Mouse (Mus musculus): ENCODE measurements at regions not wholly inside any gene's neighbourhood (a gene's known extent, or its start where the extent isn't known, plus 50 kb on each side); places are given as distances from the start of the nearest gene placed in this dataset.
A peak's percentile ranks its signal among the peaks of the same experiment; 100 is the strongest.

DNA sequence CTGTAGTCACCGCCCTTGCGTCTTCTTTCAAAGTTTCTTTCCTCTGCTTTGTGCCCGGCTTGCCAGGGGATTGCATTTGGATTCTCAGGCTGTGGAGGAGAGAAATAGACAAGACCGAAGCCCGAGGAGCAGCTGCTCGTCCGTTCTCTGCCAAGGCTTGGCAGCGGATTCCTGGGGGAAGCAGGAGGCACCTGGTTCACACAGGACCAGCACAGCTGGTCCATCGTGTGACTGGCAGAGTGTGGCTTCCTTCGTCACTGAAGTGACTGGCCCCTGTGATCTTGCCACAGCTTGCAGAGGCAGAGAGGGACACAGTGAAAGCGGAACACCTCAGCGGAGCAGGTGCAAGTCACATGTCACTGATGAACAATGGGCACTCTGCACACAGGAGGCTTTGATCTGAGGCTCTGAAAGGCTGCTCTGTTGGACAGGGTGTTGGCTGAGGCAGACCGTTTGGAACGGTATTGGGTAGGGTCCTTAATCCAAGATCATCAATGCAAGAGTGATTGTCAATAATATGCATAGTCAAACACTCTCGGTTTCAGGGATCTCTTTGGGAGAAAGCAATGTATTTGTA, 214.5 kb downstream of the Rnf144b start:
- no peaks in the 10 kb centered on the region for H3K36me3 ChIP-seq (ENCODE audit: control insufficient read depth, insufficient read depth, low read length)
- 79% methylated on average over 15 of the region's 15 CpGs for WGBS
- 0 out of 2 replicates have a peak, but pooled peaks cover 7% of the 10 kb centered on the region for H3K4me1 ChIP-seq (ENCODE audit: control insufficient read depth, insufficient read depth, low read length)
- no peak overlapping the region for H3K4me2 ChIP-seq (ENCODE audit: low read depth, low read length)
- peak; percentile 44 for ATAC-seq (ENCODE audit: low read depth)
- no peaks in the 10 kb centered on the region for H3K9me3 ChIP-seq (ENCODE audit: control insufficient read depth, low read length)
- DNase-seq (ENCODE audit: low spot score) = peak; percentile 40
- H3K27ac ChIP-seq (replicated peaks; ENCODE audit: low read depth, low read length) = peak overlapping the region; percentile 21; the same call in 1 of the 2 replicates
- H3K9ac ChIP-seq (ENCODE audit: low read depth, low read length) = no peak overlapping the region
- no peak overlapping the region for H3K4me3 ChIP-seq (ENCODE audit: low read depth, low read length)
- no peaks in the 10 kb centered on the region for H3K27me3 ChIP-seq (replicated peaks; ENCODE audit: control insufficient read depth, insufficient read depth, low read length)

DNA sequence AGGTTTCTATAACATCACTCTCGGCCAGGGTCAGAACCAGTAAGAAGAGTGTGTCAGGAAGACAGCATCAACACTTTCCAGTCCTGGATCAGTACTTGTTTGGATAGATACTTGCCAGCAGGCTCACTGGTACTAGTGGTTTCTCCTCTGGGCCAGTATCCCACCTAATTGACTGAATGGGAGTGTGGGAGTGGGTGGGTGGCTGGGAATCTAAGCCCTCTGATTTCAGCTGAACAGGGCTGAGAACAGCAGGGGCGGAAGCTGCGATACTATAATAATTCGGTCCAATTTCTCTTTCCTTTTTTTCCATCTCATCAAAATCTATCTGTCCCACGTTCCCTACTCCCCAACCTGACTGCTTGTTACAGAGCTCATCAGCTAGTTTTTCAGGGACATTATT, 217.0 kb downstream of the Rnf144b start:
- Histone ChIP-seq H3K4me3 (ENCODE audit: low read depth, low read length) (no peak overlapping the region), H3K4me2 (ENCODE audit: low read depth, low read length) (no peak overlapping the region)
- WGBS = 68% methylated on average over 5 of the region's 5 CpGs

DNA sequence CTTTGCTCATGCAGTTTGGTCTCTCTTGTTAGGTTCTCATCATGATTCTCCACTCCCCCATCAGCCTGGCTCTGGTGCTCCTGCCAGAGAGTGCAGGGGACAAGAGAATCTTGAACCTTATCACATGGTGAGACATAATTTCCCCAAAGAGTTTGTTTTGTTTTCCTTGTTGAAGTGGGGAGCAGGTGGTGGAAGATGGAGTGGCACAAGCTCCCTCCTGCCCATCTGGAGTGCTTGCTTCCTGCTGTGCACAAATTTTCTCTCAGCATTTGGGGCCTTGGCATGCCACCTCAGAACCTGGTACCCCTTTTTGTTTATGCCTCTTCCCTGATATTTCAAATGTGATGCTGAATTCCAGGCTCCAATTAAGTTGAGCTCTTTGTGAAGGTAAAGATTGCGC, 219.9 kb downstream of the Rnf144b start:
- Histone ChIP-seq H3K9ac (ENCODE audit: low read depth, low read length) (no peak overlapping the region), H3K4me1 (ENCODE audit: control insufficient read depth, insufficient read depth, low read length) (no peaks in the 10 kb centered on the region), H3K27ac (replicated peaks; ENCODE audit: low read depth, low read length) (no peak overlapping the region), H3K36me3 (ENCODE audit: control insufficient read depth, insufficient read depth, low read length) (no peaks in the 10 kb centered on the region), H3K4me3 (ENCODE audit: low read depth, low read length) (no peak overlapping the region), H3K4me2 (ENCODE audit: low read depth, low read length) (no peak overlapping the region), H3K9me3 (ENCODE audit: control insufficient read depth, low read length) (no peaks in the 10 kb centered on the region), H3K27me3 (replicated peaks; ENCODE audit: control insufficient read depth, insufficient read depth, low read length) (no peaks in the 10 kb centered on the region)
- no peak for ATAC-seq (ENCODE audit: low read depth)
- WGBS = 92% methylated on average over 1 of the region's 1 CpGs
- DNase-seq (ENCODE audit: low spot score) = no peak

More for the DNA sequence above, 217.0 kb downstream of the Rnf144b start:
- no peaks in the 10 kb centered on the region for H3K36me3 ChIP-seq (ENCODE audit: control insufficient read depth, insufficient read depth, low read length)
- H3K27ac ChIP-seq (replicated peaks; ENCODE audit: low read depth, low read length) = no peak overlapping the region
- no peak for ATAC-seq (ENCODE audit: low read depth)
- 0 out of 2 replicates have a peak, but pooled peaks cover 7% of the 10 kb centered on the region for H3K4me1 ChIP-seq (ENCODE audit: control insufficient read depth, insufficient read depth, low read length)
- no peaks in the 10 kb centered on the region for H3K9me3 ChIP-seq (ENCODE audit: control insufficient read depth, low read length)
- no peak overlapping the region for H3K9ac ChIP-seq (ENCODE audit: low read depth, low read length)
- H3K27me3 ChIP-seq (replicated peaks; ENCODE audit: control insufficient read depth, insufficient read depth, low read length) = no peaks in the 10 kb centered on the region
- no peak for DNase-seq (ENCODE audit: low spot score)

DNA sequence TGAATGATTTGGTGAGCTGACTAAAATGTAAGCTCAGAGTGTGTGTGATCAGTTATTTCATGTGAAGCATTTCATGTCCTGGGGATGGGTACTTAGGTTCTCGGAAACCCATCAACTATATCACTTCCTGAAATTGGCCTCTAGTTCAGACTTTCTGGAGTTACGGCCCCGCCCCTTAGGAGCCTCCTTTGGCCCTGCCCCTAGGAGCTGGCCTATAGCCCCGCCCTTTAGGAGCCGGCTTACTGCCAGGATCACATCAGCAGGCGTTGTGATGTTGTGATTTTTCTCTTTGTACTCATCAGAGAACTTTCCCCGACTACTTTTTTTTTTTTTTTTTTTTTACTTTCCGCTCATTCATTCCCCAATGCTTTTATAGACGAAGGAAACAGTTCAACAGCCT, 223.1 kb downstream of the Rnf144b start:
- ATAC-seq (ENCODE audit: low read depth) = no peak
- H3K4me2 ChIP-seq (ENCODE audit: low read depth, low read length) = no peak overlapping the region

DNA sequence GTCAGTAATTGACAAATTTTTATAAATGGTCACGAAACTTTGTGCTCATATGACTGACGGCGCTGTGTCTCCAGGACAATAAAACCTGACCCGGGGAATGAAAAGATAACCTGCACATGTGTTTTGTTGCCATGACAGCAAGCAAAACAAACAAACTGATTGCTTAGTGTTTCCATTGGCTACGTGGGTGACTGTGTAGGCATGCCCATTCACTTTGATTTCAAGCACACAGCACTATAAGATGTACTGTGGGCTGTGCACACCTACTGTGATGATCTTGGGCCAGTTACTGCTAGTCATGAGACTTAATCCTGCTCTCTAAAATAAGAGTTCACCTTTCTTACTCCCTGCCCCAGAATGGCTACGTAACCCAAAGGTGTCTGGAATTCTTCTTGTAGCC, 225.4 kb downstream of the Rnf144b start:
- Histone ChIP-seq H3K9ac (ENCODE audit: low read depth, low read length) (no peak overlapping the region), H3K27me3 (replicated peaks; ENCODE audit: control insufficient read depth, insufficient read depth, low read length) (no peaks in the 10 kb centered on the region), H3K36me3 (ENCODE audit: control insufficient read depth, insufficient read depth, low read length) (no peaks in the 10 kb centered on the region), H3K4me1 (ENCODE audit: control insufficient read depth, insufficient read depth, low read length) (no peaks in the 10 kb centered on the region), H3K27ac (replicated peaks; ENCODE audit: low read depth, low read length) (no peak overlapping the region), H3K4me3 (ENCODE audit: low read depth, low read length) (no peak overlapping the region), H3K4me2 (ENCODE audit: low read depth, low read length) (no peak overlapping the region), H3K9me3 (ENCODE audit: control insufficient read depth, low read length) (no peaks in the 10 kb centered on the region)
- no peak for ATAC-seq (ENCODE audit: low read depth)
- no peak for DNase-seq (ENCODE audit: low spot score)
- 61% methylated on average over 6 of the region's 6 CpGs for WGBS

More for the DNA sequence above, 223.1 kb downstream of the Rnf144b start:
- Histone ChIP-seq H3K9me3 (ENCODE audit: control insufficient read depth, low read length) (no peaks in the 10 kb centered on the region), H3K4me1 (ENCODE audit: control insufficient read depth, insufficient read depth, low read length) (no peaks in the 10 kb centered on the region), H3K27me3 (replicated peaks; ENCODE audit: control insufficient read depth, insufficient read depth, low read length) (no peaks in the 10 kb centered on the region), H3K27ac (replicated peaks; ENCODE audit: low read depth, low read length) (no peak overlapping the region), H3K9ac (ENCODE audit: low read depth, low read length) (no peak overlapping the region), H3K4me3 (ENCODE audit: low read depth, low read length) (no peak overlapping the region), H3K36me3 (ENCODE audit: control insufficient read depth, insufficient read depth, low read length) (no peaks in the 10 kb centered on the region)
- peak; percentile 43 for DNase-seq (ENCODE audit: low spot score)
- 43% methylated on average over 9 of the region's 9 CpGs for WGBS

DNA sequence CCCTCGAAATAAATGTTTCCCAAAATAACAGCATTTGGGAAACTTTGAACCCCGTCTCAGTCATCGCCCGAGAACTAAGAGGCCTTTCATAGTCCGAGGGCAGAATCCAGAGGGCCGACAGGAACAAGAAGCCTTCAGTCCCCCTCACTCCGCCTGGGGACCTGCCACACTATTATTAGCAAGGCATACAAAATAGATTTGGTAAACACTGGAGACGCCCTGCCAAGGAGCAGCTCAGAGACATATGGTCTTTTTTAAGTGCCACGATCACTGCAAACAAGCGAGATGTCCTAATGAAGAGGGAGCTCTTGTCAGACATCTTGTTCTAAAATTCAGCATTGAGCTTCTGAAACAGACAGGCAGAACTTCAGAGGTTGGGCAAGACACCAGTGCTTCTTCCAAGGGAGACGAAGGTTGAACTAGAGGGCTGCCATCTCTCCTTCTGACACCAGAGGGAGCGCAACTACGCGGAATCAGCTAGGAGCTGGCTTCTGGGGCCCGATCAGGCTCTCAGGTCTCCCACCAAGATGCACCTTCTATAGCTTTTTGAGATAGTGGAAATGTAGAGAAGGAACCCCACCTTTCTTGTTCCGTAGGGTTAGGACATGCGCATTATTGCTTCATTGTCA, 226.2 kb downstream of the Rnf144b start:
- no peaks in the 10 kb centered on the region for H3K27me3 ChIP-seq (replicated peaks; ENCODE audit: control insufficient read depth, insufficient read depth, low read length)
- peak; percentile 57 for ATAC-seq (ENCODE audit: low read depth)
- no peaks in the 10 kb centered on the region for H3K9me3 ChIP-seq (ENCODE audit: control insufficient read depth, low read length)
- H3K4me2 ChIP-seq (ENCODE audit: low read depth, low read length) = no peak overlapping the region
- no peak overlapping the region for H3K4me3 ChIP-seq (ENCODE audit: low read depth, low read length)
- peak overlapping the region; percentile 39; the same call in 1 of the 2 replicates for H3K9ac ChIP-seq (ENCODE audit: low read depth, low read length)
- no peaks in the 10 kb centered on the region for H3K4me1 ChIP-seq (ENCODE audit: control insufficient read depth, insufficient read depth, low read length)
- peak; percentile 84 for DNase-seq (ENCODE audit: low spot score)
- H3K36me3 ChIP-seq (ENCODE audit: control insufficient read depth, insufficient read depth, low read length) = no peaks in the 10 kb centered on the region
- H3K27ac ChIP-seq (replicated peaks; ENCODE audit: low read depth, low read length) = no peak overlapping the region
- WGBS = 19% methylated on average over 17 of the region's 17 CpGs

DNA sequence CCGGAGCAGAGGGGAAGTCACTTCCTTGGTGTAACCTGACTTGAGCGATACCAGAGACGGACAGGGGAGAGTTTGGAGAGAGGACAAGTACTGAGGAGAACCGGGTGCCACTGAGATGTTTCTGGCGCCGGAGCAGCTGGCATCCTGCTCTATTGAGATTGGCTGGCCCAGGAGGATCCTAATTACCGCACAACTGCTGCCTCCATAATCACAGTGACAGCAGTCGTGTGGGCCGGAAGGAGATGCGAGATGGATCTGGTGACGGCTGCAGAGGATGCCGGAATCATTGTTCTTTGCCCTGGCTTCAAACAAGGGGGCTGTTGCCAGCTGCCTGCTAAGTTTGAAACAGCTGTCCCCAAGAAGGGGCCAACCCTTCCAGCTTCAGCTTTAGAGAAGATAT, 232.0 kb downstream of the Rnf144b start:
- Histone ChIP-seq H3K9me3 (ENCODE audit: control insufficient read depth, low read length) (no peaks in the 10 kb centered on the region), H3K4me1 (ENCODE audit: control insufficient read depth, insufficient read depth, low read length) (no peaks in the 10 kb centered on the region), H3K27me3 (replicated peaks; ENCODE audit: control insufficient read depth, insufficient read depth, low read length) (no peaks in the 10 kb centered on the region), H3K4me2 (ENCODE audit: low read depth, low read length) (no peak overlapping the region), H3K4me3 (ENCODE audit: low read depth, low read length) (no peak overlapping the region), H3K9ac (ENCODE audit: low read depth, low read length) (no peak overlapping the region), H3K27ac (replicated peaks; ENCODE audit: low read depth, low read length) (no peak overlapping the region), H3K36me3 (ENCODE audit: control insufficient read depth, insufficient read depth, low read length) (no peaks in the 10 kb centered on the region)
- 74% methylated on average over 12 of the region's 12 CpGs for WGBS
- ATAC-seq (ENCODE audit: low read depth) (0 out of 2 replicates have a peak, but pooled peaks have one; percentile 47), DNase-seq (ENCODE audit: low spot score) (peak; percentile 50)

DNA sequence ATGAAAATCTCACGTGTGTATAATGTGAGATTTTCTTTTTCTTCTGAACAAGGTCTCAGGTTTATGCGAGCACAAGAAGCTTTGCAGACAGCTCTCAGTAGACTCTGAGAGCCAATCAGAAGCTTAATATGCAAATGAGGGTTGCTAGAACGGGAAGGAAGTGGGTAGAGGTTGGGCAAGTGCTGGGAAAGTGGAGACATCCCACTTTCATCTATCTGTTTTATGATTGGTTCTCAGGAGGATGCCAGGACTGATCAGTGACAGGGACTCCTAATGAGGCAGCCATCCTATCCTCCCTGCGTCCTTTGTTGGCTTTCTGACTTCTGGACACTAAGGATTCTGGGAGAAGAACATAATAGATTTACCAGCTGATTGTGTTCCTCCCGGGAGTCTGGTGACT, 232.7 kb downstream of the Rnf144b start:
- H3K4me1 ChIP-seq (ENCODE audit: control insufficient read depth, insufficient read depth, low read length) = no peaks in the 10 kb centered on the region
- no peaks in the 10 kb centered on the region for H3K27me3 ChIP-seq (replicated peaks; ENCODE audit: control insufficient read depth, insufficient read depth, low read length)
- H3K36me3 ChIP-seq (ENCODE audit: control insufficient read depth, insufficient read depth, low read length) = no peaks in the 10 kb centered on the region
- no peaks in the 10 kb centered on the region for H3K9me3 ChIP-seq (ENCODE audit: control insufficient read depth, low read length)
- H3K4me3 ChIP-seq (ENCODE audit: low read depth, low read length) = no peak overlapping the region
- no peak for DNase-seq (ENCODE audit: low spot score)
- H3K4me2 ChIP-seq (ENCODE audit: low read depth, low read length) = no peak overlapping the region
- no peak for ATAC-seq (ENCODE audit: low read depth)
- WGBS = 63% methylated on average over 5 of the region's 5 CpGs
- H3K27ac ChIP-seq (replicated peaks; ENCODE audit: low read depth, low read length) = no peak overlapping the region
- H3K9ac ChIP-seq (ENCODE audit: low read depth, low read length) = no peak overlapping the region

DNA sequence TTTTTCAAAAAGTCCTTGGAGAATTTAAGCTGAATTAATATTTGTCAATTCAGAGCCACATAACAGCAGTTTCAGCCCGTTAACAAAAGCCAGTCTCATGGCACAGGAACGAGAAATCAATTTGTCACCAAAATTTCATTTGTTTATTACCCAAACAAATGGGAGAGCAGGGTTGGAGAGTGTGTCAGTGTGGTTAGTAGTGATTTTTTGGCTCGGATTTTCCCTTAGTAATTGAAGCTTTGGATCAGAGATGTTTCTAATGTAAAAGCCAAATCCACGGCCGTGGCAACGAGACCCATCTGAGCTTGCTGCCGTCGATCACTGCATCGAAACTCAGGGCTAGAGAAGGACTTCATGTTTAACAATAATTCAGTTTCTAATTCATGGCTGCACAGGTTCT, 236.5 kb downstream of the Rnf144b start:
- H3K9me3 ChIP-seq (ENCODE audit: control insufficient read depth, low read length) = no peaks in the 10 kb centered on the region
- no peak overlapping the region for H3K9ac ChIP-seq (ENCODE audit: low read depth, low read length)
- no peaks in the 10 kb centered on the region for H3K27me3 ChIP-seq (replicated peaks; ENCODE audit: control insufficient read depth, insufficient read depth, low read length)
- H3K4me3 ChIP-seq (ENCODE audit: low read depth, low read length) = no peak overlapping the region
- ATAC-seq (ENCODE audit: low read depth) (no peak), DNase-seq (ENCODE audit: low spot score) (peak; percentile 62)
- H3K27ac ChIP-seq (replicated peaks; ENCODE audit: low read depth, low read length) = no peak overlapping the region
- no peaks in the 10 kb centered on the region for H3K36me3 ChIP-seq (ENCODE audit: control insufficient read depth, insufficient read depth, low read length)
- no peak overlapping the region for H3K4me2 ChIP-seq (ENCODE audit: low read depth, low read length)
- 49% methylated on average over 9 of the region's 9 CpGs for WGBS
- no peaks in the 10 kb centered on the region for H3K4me1 ChIP-seq (ENCODE audit: control insufficient read depth, insufficient read depth, low read length)
